ENCODE assay signal across 8 mouse cellular contexts in genomic region chr7:134026200-134027019, GRCm38 (mm10).
DNase-seq lines count a peak whose midpoint lies in the region; ATAC-seq and TF ChIP-seq lines count a peak whose summit lies in the region.

No protein-coding gene starts in this region.

- no peak overlapping the region for H3K4me3 ChIP-seq in midbrain, embryonic 12.5 days
- H3K4me3 ChIP-seq in stomach, postnatal 0 days (ENCODE audit: low read depth, low read length) = no peak overlapping the region

- no peaks in the 10 kb centered on the region for H3K9me3 ChIP-seq in midbrain, embryonic 12.5 days
- no peaks in the 10 kb centered on the region for H3K9me3 ChIP-seq in stomach, postnatal 0 days (ENCODE audit: control insufficient read depth, low read length)

- H3K9ac ChIP-seq in midbrain, embryonic 12.5 days (replicated peaks) = no peak overlapping the region
- no peak overlapping the region for H3K9ac ChIP-seq in stomach, postnatal 0 days (ENCODE audit: low read length)

- TF ChIP-seq POLR2A in brain, embryonic 14.5 days (IDR thresholded peaks at IDR 0.05; ENCODE audit: borderline replicate concordance, extremely low read depth, insufficient read depth, insufficient read length, poor library complexity, severe bottlenecking) = no peak

- peaks cover 19% of the 10 kb centered on the region for H3K4me1 ChIP-seq in midbrain, embryonic 12.5 days
- no peaks in the 10 kb centered on the region for H3K4me1 ChIP-seq in stomach, postnatal 0 days (replicated peaks; ENCODE audit: control insufficient read depth, insufficient read depth)

- peak; percentile 84 for DNase-seq in brain, embryonic 14.5 days (ENCODE audit: low read depth)
- DNase-seq in embryo, embryonic 11.5 days (ENCODE audit: low read depth, low spot score) = peak; percentile 8
- peak; percentile 59 to 80 for DNase-seq in gastrocnemius, postnatal 4 days (ENCODE audit: low spot score in 2 of 2)
- peak; percentile 22 for DNase-seq in kidney, adult 18-20 months
- DNase-seq in left cerebral cortex, postnatal 25 days (ENCODE audit: low spot score in 2 of 2) = peak; percentile 52 to 67
- DNase-seq in stomach, postnatal 0 days (ENCODE audit: low spot score) = peak; percentile 51
- DNase-seq in spleen, adult 12 weeks (ENCODE audit: low spot score) = no peak

- no peak overlapping the region for H3K4me2 ChIP-seq in midbrain, embryonic 12.5 days (replicated peaks)
- no peak overlapping the region for H3K4me2 ChIP-seq in stomach, postnatal 0 days (replicated peaks; ENCODE audit: low read depth)

- peaks cover 33% of the 10 kb centered on the region for H3K27me3 ChIP-seq in midbrain, embryonic 12.5 days
- H3K27me3 ChIP-seq in stomach, postnatal 0 days (ENCODE audit: control insufficient read depth, insufficient read depth, low read length) = no peaks in the 10 kb centered on the region

- WGBS in midbrain, embryonic 12.5 days = 40% methylated on average over 16 of the region's 16 CpGs
- 42% methylated on average over 16 of the region's 16 CpGs for WGBS in stomach, postnatal 0 days

- ATAC-seq in midbrain, embryonic 12.5 days (ENCODE audit: low FRiP score, low read depth) = no peak
- ATAC-seq in stomach, postnatal 0 days (ENCODE audit: low FRiP score, low TSS enrichment) = peak; percentile 68; the same call in 1 of the 2 replicates

- intact Hi-C loops in left cerebral cortex, postnatal 25 days (cut with DNase I) = no loop called here

- TF ChIP-seq CTCF in brain, embryonic 14.5 days (IDR thresholded peaks at IDR 0.05; ENCODE audit: borderline replicate concordance, extremely low read depth, insufficient read depth, insufficient read length) = no peak
- no peak for TF ChIP-seq CTCF in stomach, postnatal 0 days (IDR thresholded peaks at IDR 0.05; ENCODE audit: low read depth)

- TF ChIP-seq EP300 in stomach, postnatal 0 days (optimal IDR thresholded peaks at IDR 0.05) = no peak

- 0 out of 2 replicates have a peak overlapping the region, but pooled peaks have one; percentile 12 for H3K27ac ChIP-seq in midbrain, embryonic 12.5 days (replicated peaks)
- peak overlapping the region; percentile 24 for H3K27ac ChIP-seq in stomach, postnatal 0 days (replicated peaks)

- H3K36me3 ChIP-seq in midbrain, embryonic 12.5 days = no peaks in the 10 kb centered on the region
- H3K36me3 ChIP-seq in stomach, postnatal 0 days (ENCODE audit: control insufficient read depth, insufficient read depth, low read length) = no peaks in the 10 kb centered on the region
